8 mouse cellular contexts compared by ENCODE assay signal in the genomic region with DNA sequence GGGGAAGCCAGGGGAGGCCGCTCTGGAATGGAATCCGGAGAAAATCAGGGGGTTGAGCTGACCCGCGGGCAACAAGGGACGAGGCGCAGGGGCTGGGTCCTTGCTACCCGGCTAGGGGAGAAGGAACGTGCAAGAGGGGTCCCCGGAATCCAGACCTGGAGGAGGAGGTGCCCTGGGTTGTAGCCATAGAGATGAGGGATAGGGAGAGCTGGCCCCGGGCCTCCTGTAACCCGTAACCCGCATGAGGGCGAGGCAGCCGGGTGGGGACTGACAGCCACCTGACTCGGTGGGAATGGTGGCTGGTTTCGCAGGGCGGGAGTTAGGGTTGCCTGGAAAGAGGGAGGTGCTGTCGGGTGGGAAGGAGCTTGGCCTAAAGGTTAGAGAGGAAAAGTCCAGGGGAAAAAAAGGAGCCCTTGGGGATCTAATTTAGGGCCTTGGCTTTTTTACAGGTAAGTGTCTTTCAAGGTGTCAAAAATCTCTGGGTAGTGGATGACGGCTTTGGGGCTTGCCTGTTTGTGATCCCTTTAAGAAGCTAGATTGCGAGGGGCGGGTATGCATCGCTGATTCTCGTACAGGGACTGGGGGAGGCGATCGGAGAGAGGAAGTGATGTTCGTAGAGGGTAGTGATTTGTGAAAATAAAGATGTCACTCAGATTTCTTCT. TPM values are rescaled to one million over a fixed set of nuclear protein-coding genes. Genes with fewer than 3 reads are reported as not detected.
A peak's percentile ranks its signal among the peaks of the same experiment; 100 is the strongest.
DNase-seq lines count a peak whose midpoint lies in the region; ATAC-seq and TF ChIP-seq lines count a peak whose summit lies in the region.

A gene (minus strand): TSS at position 301 of the 662 bp plus-strand sequence.

- no peaks in the 10 kb centered on the region for H3K36me3 ChIP-seq in embryonic facial prominence, embryonic 14.5 days (ENCODE audit: control insufficient read depth, insufficient read depth, low read length)
- H3K36me3 ChIP-seq in heart, embryonic 11.5 days (ENCODE audit: control insufficient read depth, insufficient read depth, low read length), result no peaks in the 10 kb centered on the region
- H3K36me3 ChIP-seq in kidney, embryonic 15.5 days, result no peaks in the 10 kb centered on the region
- H3K36me3 ChIP-seq in midbrain, postnatal 0 days (ENCODE audit: insufficient read depth, low read length), result no peaks in the 10 kb centered on the region

- H3K9ac ChIP-seq in embryonic facial prominence, embryonic 14.5 days (ENCODE audit: low read depth, low read length), result peak within 1 kb of the TSS; percentile 85
- H3K9ac ChIP-seq in heart, embryonic 11.5 days (ENCODE audit: low read depth, low read length), result peak within 1 kb of the TSS; percentile 83
- peak within 1 kb of the TSS; percentile 94 for H3K9ac ChIP-seq in kidney, embryonic 15.5 days
- peak within 1 kb of the TSS; percentile 98 for H3K9ac ChIP-seq in midbrain, postnatal 0 days (replicated peaks; ENCODE audit: low read length, poor library complexity, severe bottlenecking)

- peak; percentile 76 for ATAC-seq in embryonic facial prominence, embryonic 14.5 days (ENCODE audit: low read depth)
- ATAC-seq in heart, embryonic 11.5 days (replicated peaks; ENCODE audit: insufficient number of reproducible peaks, low FRiP score, low TSS enrichment), result peak; percentile 64
- peak; percentile 78 for ATAC-seq in kidney, embryonic 15.5 days (replicated peaks; ENCODE audit: low FRiP score)
- ATAC-seq in midbrain, postnatal 0 days (ENCODE audit: low FRiP score), result peak; percentile 80

- under 1% methylated on average over 26 of the region's 26 CpGs for WGBS in embryonic facial prominence, embryonic 14.5 days
- under 1% methylated on average over 26 of the region's 26 CpGs for WGBS in heart, embryonic 11.5 days (ENCODE audit: insufficient replicate concordance)
- under 1% methylated on average over 26 of the region's 26 CpGs for WGBS in kidney, embryonic 15.5 days
- under 1% methylated on average over 26 of the region's 26 CpGs for WGBS in midbrain, postnatal 0 days

- H3K4me2 ChIP-seq in embryonic facial prominence, embryonic 14.5 days (ENCODE audit: low read depth, low read length), result peak within 1 kb of the TSS; percentile 69
- peak within 1 kb of the TSS; percentile 82 for H3K4me2 ChIP-seq in heart, embryonic 11.5 days
- H3K4me2 ChIP-seq in kidney, embryonic 15.5 days, result peak within 1 kb of the TSS; percentile 65
- H3K4me2 ChIP-seq in midbrain, postnatal 0 days (ENCODE audit: low read depth, low read length, poor library complexity, severe bottlenecking), result peak within 1 kb of the TSS; percentile 61

- no peak for TF ChIP-seq CTCF in midbrain, postnatal 0 days (IDR thresholded peaks at IDR 0.05)

- H3K4me1 ChIP-seq in embryonic facial prominence, embryonic 14.5 days (ENCODE audit: control insufficient read depth, insufficient read depth, low read length), result peaks cover 8% of the 10 kb centered on the region; the same call in 1 of the 2 replicates
- H3K4me1 ChIP-seq in heart, embryonic 11.5 days (ENCODE audit: control insufficient read depth, insufficient read depth, low read length), result peaks cover 7% of the 10 kb centered on the region; the same call in 1 of the 2 replicates
- peaks cover 16% of the 10 kb centered on the region for H3K4me1 ChIP-seq in kidney, embryonic 15.5 days
- no peaks in the 10 kb centered on the region for H3K4me1 ChIP-seq in midbrain, postnatal 0 days (ENCODE audit: insufficient read depth, low read length)

- DNase-seq in 3T3-L1 (ENCODE audit: low read depth, low spot score) (peak; percentile 73), liver (peak; percentile 82)
- peak; percentile 86 for DNase-seq in adrenal gland, postnatal 14 days
- peak; percentile 72 for DNase-seq in embryonic facial prominence, embryonic 14.5 days (ENCODE audit: low spot score)
- DNase-seq in midbrain, postnatal 0 days (ENCODE audit: low spot score), result peak; percentile 83
- DNase-seq in spleen, postnatal 10 days (ENCODE audit: low spot score in 2 of 2), result peak; percentile 65 to 71

- H3K9me3 ChIP-seq in embryonic facial prominence, embryonic 14.5 days (ENCODE audit: control insufficient read depth, low read length), result no peaks in the 10 kb centered on the region
- no peaks in the 10 kb centered on the region for H3K9me3 ChIP-seq in heart, embryonic 11.5 days (replicated peaks; ENCODE audit: control insufficient read depth, low read length)
- no peaks in the 10 kb centered on the region for H3K9me3 ChIP-seq in kidney, embryonic 15.5 days (replicated peaks)
- no peaks in the 10 kb centered on the region for H3K9me3 ChIP-seq in midbrain, postnatal 0 days (ENCODE audit: low read length)

- no peaks in the 10 kb centered on the region for H3K27me3 ChIP-seq in embryonic facial prominence, embryonic 14.5 days (replicated peaks; ENCODE audit: control insufficient read depth, insufficient read depth, low read length)
- H3K27me3 ChIP-seq in heart, embryonic 11.5 days (ENCODE audit: control insufficient read depth, insufficient read depth, low read length), result no peaks in the 10 kb centered on the region
- H3K27me3 ChIP-seq in kidney, embryonic 15.5 days, result no peaks in the 10 kb centered on the region
- H3K27me3 ChIP-seq in midbrain, postnatal 0 days (ENCODE audit: insufficient read depth, low read length), result no peaks in the 10 kb centered on the region

- peak within 1 kb of the TSS; percentile 99 for H3K4me3 ChIP-seq in embryonic facial prominence, embryonic 14.5 days (ENCODE audit: low read depth, low read length)
- peak within 1 kb of the TSS; percentile 84 for H3K4me3 ChIP-seq in heart, embryonic 11.5 days (ENCODE audit: low read depth, low read length)
- peak within 1 kb of the TSS; percentile 78 for H3K4me3 ChIP-seq in kidney, embryonic 15.5 days (replicated peaks)
- peak within 1 kb of the TSS; percentile 88 for H3K4me3 ChIP-seq in midbrain, postnatal 0 days (ENCODE audit: low read depth, low read length)

- H3K27ac ChIP-seq in embryonic facial prominence, embryonic 14.5 days (replicated peaks; ENCODE audit: low read depth, low read length), result peak within 1 kb of the TSS; percentile 78
- peak within 1 kb of the TSS; percentile 71 for H3K27ac ChIP-seq in heart, embryonic 11.5 days (ENCODE audit: low read depth, low read length)
- peak within 1 kb of the TSS; percentile 90 for H3K27ac ChIP-seq in kidney, embryonic 15.5 days
- H3K27ac ChIP-seq in midbrain, postnatal 0 days (ENCODE audit: low read depth, low read length), result peak within 1 kb of the TSS; percentile 91

RNA-seq across cellular contexts. Expression of the gene that starts here (rescaled TPM):
- not detected in 2 replicates for total RNA-seq in adrenal gland, postnatal 14 days (2021)
- polyA plus RNA-seq in embryonic facial prominence, embryonic 14.5 days (2014; fragmentation: Nextera tagmentation; extraction: Ambion mirVana), result 1.4 and 2.2 TPM in 2 replicates
- not detected in 2 replicates for polyA plus RNA-seq in heart, embryonic 11.5 days (2014; fragmentation: Nextera tagmentation; extraction: Ambion mirVana)
- polyA plus RNA-seq in kidney, embryonic 15.5 days (2015; fragmentation: Nextera tagmentation; extraction: Ambion mirVana), result 0.38 TPM in 1 of 2 replicates, not detected in the other
- 0.28 TPM in 1 of 2 replicates, not detected in the other for total RNA-seq in midbrain, postnatal 0 days (2014; rRNA removed)
- not detected in 2 replicates for polyA plus RNA-seq in midbrain, postnatal 0 days (2015; fragmentation: Nextera tagmentation; extraction: Ambion mirVana)

Comparison
In these comparisons a context has a peak if more than half of its experiments do, and no peak if none do; other contexts are left out.
1. Peak in every context shown above with its lines: DNase-seq, ATAC-seq, H3K4me3 ChIP-seq and H3K27ac ChIP-seq.
2. Peak in DNase-seq in adrenal gland, postnatal 14 days; RNA of the gene not detected or under 1 TPM.
3. Peak in ATAC-seq, H3K4me3 ChIP-seq, H3K27ac ChIP-seq, H3K9ac ChIP-seq and H3K4me2 ChIP-seq in heart, embryonic 11.5 days; RNA of the gene not detected or under 1 TPM.
4. Peak in ATAC-seq, H3K4me3 ChIP-seq, H3K27ac ChIP-seq, H3K9ac ChIP-seq and H3K4me2 ChIP-seq in kidney, embryonic 15.5 days; RNA of the gene not detected or under 1 TPM.
5. Peak in DNase-seq, ATAC-seq, H3K4me3 ChIP-seq, H3K27ac ChIP-seq, H3K9ac ChIP-seq and H3K4me2 ChIP-seq in midbrain, postnatal 0 days; RNA of the gene not detected or under 1 TPM.